Mouse (Mus musculus) A20 (cell line): ENCODE measurements around the gene B3gnt9.
A peak's percentile ranks its signal among the peaks of the same experiment; 100 is the strongest.
"Not testable (repeated sequence)": the region's sequence is repeated elsewhere in the genome, so short reads cannot be mapped to it uniquely, and the experiment has no call there.

Experiments
- DNase-seq: peaks from one replicate; pipeline ENCODE4 v3.0.0-alpha.2; 2011; ENCODE audit warnings: low read depth, low spot score

B3gnt9 gene

GRCm38 (mm10) chr8:105259721-105260320, 4.9 kb upstream of the B3gnt9 start:
- peak; percentile 92 for DNase-seq

GRCm38 (mm10) chr8:105258911-105259720, 4.2 kb upstream of the B3gnt9 start:
- DNase-seq: no peak

- DNase-seq: no peak
Measured at GRCm38 (mm10) chr8:105257318-105258114, 2.6 kb upstream of the B3gnt9 start.

GRCm38 (mm10) chr8:105254152-105254965, 594 bp downstream of the B3gnt9 start:
- DNase-seq: peak; percentile 95

- no peak for DNase-seq
Measured at GRCm38 (mm10) chr8:105253766-105254151, 1.2 kb downstream of the B3gnt9 start.

- no peak for DNase-seq
Measured at GRCm38 (mm10) chr8:105252680-105253537, 2.0 kb downstream of the B3gnt9 start.

GRCm38 (mm10) chr8:105251954-105252353, 3.0 kb downstream of the B3gnt9 start:
- no peak for DNase-seq

GRCm38 (mm10) chr8:105241016-105241415, 13.9 kb downstream of the B3gnt9 start:
- no peak for DNase-seq

GRCm38 (mm10) chr8:105237442-105238142, 17.4 kb downstream of the B3gnt9 start:
- DNase-seq: no peak

GRCm38 (mm10) chr8:105235206-105235605, 19.7 kb downstream of the B3gnt9 start:
- DNase-seq: no peak

- DNase-seq: no peak
Measured at GRCm38 (mm10) chr8:105233126-105233935, 21.6 kb downstream of the B3gnt9 start.

GRCm38 (mm10) chr8:105232321-105232693, 22.6 kb downstream of the B3gnt9 start:
- DNase-seq: not testable (repeated sequence)

GRCm38 (mm10) chr8:105231503-105232320, 23.2 kb downstream of the B3gnt9 start:
- DNase-seq: no peak

GRCm38 (mm10) chr8:105225917-105226316, 29.0 kb downstream of the B3gnt9 start:
- no peak for DNase-seq

GRCm38 (mm10) chr8:105225272-105225593, 29.7 kb downstream of the B3gnt9 start:
- no peak for DNase-seq

GRCm38 (mm10) chr8:105224413-105225271, 30.3 kb downstream of the B3gnt9 start, which contains the start of gene D230025D16Rik:
TSS of gene D230025D16Rik (plus strand) at chr8:105225145.
- DNase-seq: peak; percentile 95

GRCm38 (mm10) chr8:105223850-105224249, 31.1 kb downstream of the B3gnt9 start:
- DNase-seq: no peak
